Mouse (Mus musculus) skeletal muscle tissue, postnatal 0 days (tissue): ENCODE measurements around the gene Fam98b. TPM values are rescaled to one million over a fixed set of nuclear protein-coding genes. Genes with fewer than 3 reads are reported as not detected.

Experiments
- polyA plus RNA-seq: library from polyadenylated mRNA; unstranded; fragments of >200 nt; fragmentation: Nextera tagmentation; extraction: Ambion mirVana; gene quantifications from 2 replicates; pipeline ENCODE4 v1.2.1, GENCODE M21; 2015

The Fam98b gene
- 7.3 and 7.4 TPM in 2 replicates for polyA plus RNA-seq

DNA sequence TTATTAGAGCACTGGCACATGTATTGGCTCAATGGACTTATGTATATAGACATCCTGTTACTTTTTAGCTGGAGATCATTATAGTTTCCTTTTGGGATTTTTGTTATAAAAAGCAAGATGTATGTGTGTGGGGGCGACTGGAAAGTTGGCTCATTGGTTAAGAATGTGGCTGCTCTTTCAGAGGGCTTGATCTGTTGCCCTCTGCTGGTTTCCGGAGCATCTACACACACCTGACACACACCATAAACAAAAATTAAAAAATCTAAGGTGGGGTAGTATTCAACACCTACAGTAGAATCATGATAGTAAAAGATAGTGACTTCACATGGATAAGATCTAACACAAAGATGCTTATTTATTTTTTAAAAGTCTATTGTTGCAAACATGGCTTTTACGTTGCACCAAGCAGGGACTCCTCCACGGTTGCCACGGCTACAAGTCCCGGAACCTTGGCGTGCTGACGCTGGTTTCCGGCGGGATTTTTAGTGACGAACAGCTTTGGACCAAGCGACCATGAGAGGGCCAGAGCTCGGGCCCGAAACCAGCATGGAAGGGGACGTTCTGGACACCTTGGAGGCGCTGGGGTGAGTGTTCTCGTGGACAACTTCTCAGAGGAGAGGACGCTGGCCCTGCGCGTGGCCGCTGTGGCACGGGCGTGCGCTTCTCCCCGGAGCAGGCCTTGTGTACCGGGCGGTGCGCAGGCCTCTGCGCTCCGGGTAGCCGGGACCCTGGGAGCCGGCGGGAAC lies at the start of gene Fam98b:
Gene Fam98b, plus strand, starts transcription at position 485 of the 746 bp plus-strand sequence.

Other genes with a start within 250 kb of the Fam98b start
- gene Spred1, start 128.4 kb upstream of the Fam98b start, polyA plus RNA-seq, result 6.1 and 6.5 TPM in 2 replicates
- gene Rasgrp1, start 93.3 kb downstream of the Fam98b start, polyA plus RNA-seq, result 0.08 and 0.16 TPM in 2 replicates